Mouse (Mus musculus) lung, postnatal 0 days (tissue): ENCODE data around the gene Draxin. TPM values are rescaled to one million over a fixed set of nuclear protein-coding genes. Genes with fewer than 3 reads are reported as not detected.
"Not testable (repeated sequence)": the region's sequence is repeated elsewhere in the genome, so short reads cannot be mapped to it uniquely, and the experiment has no call there.

ENCODE experiments used
- ATAC-seq: fragments of 200-750 bp; cut with Nextera tagmentation; 2 replicates; pipeline ENCODE4 v1.8.0; 2017; ENCODE audit warnings: moderate library complexity
- DNase-seq: peaks from one replicate; pipeline ENCODE4 v3.0.0-alpha.2; 2016; ENCODE audit warnings: low spot score
- H3K27ac ChIP-seq: fragments of 300-500 bp; sonication (generic); 2 replicates; pipeline ENCODE4 v1.5.1; 2014; ENCODE audit warnings: antibody characterized with exemption, mild to moderate bottlenecking, low read length, mixed read lengths
- H3K27me3 ChIP-seq: fragments of 300-500 bp; sonication (generic); replicated peaks from 2 replicates; pipeline ENCODE4 v1.6.1; 2014; ENCODE audit warnings: low read length, mixed read lengths; ENCODE audit not compliant: insufficient read depth
- H3K36me3 ChIP-seq: fragments of 300-500 bp; sonication (generic); 2 replicates; pipeline ENCODE4 v1.6.1; 2014; ENCODE audit warnings: low read length, mixed read lengths; ENCODE audit not compliant: insufficient read depth
- H3K4me1 ChIP-seq: fragments of 300-500 bp; sonication (generic); 2 replicates; pipeline ENCODE4 v1.6.1; 2014; ENCODE audit warnings: antibody characterized with exemption, low read depth, low read length, mixed read lengths; ENCODE audit not compliant: insufficient read depth
- H3K4me2 ChIP-seq: fragments of 300-500 bp; sonication (generic); replicated peaks from 2 replicates; pipeline ENCODE4 v1.6.1; 2014; ENCODE audit warnings: low read depth, mild to moderate bottlenecking, low read length, moderate library complexity, mixed read lengths
- H3K4me3 ChIP-seq: fragments of 300-500 bp; sonication (generic); 2 replicates; pipeline ENCODE4 v1.5.1; 2014; ENCODE audit warnings: low read depth, low read length
- H3K9ac ChIP-seq: fragments of 300-500 bp; sonication (generic); replicated peaks from 2 replicates; pipeline ENCODE4 v1.6.1; 2014; ENCODE audit warnings: low read depth, mild to moderate bottlenecking
- H3K9me3 ChIP-seq: fragments of 300-500 bp; sonication (generic); 2 replicates; pipeline ENCODE4 v1.6.1; 2016; ENCODE audit warnings: low read length, mixed read lengths
- CTCF ChIP-seq: IDR thresholded peaks from 2 replicates; pipeline ENCODE4 v1.5.1; 2016; ENCODE audit warnings: antibody characterized with exemption, mild to moderate bottlenecking
- EP300 ChIP-seq: IDR thresholded peaks from 2 replicates; pipeline ENCODE4 v1.6.1; 2016; ENCODE audit warnings: antibody characterized with exemption, mild to moderate bottlenecking, control low read depth
- WGBS: fragments of 180-500 bp; shearing (Covaris S2); extraction: QIAGEN DNeasy Blood & Tissue Kit; methylation state at CpG from one replicate; pipeline ENCODE4 v1.1.7; 2014; 5-methylcytosine and 5-hydroxymethylcytosine counted together
- polyA plus RNA-seq: library from polyadenylated mRNA; unstranded; fragments of >200 nt; fragmentation: Nextera tagmentation; extraction: Ambion mirVana; gene quantifications from 2 replicates; pipeline ENCODE4 v1.2.1, GENCODE M21; 2015

Draxin gene
- polyA plus RNA-seq, 1 experiment from 2014 or later: 0.06 TPM

- Histone ChIP-seq H3K27me3 (no peaks in the 10 kb centered on the region), H3K9ac (no peak overlapping the region), H3K36me3 (no peaks in the 10 kb centered on the region), H3K9me3 (no peaks in the 10 kb centered on the region), H3K4me1 (no peaks in the 10 kb centered on the region), H3K4me3 (no peak overlapping the region), H3K27ac (no peak overlapping the region), H3K4me2 (no peak overlapping the region)
- no peak for DNase-seq
- no peak for ATAC-seq
- no peak for TF ChIP-seq EP300
- no peak for TF ChIP-seq CTCF
- WGBS: 81% methylated on average over 4 of the region's 4 CpGs
These were observed 9.1 kb downstream of the Draxin start for GRCm38 (mm10) chr4:148121362-148121761.

DNA sequence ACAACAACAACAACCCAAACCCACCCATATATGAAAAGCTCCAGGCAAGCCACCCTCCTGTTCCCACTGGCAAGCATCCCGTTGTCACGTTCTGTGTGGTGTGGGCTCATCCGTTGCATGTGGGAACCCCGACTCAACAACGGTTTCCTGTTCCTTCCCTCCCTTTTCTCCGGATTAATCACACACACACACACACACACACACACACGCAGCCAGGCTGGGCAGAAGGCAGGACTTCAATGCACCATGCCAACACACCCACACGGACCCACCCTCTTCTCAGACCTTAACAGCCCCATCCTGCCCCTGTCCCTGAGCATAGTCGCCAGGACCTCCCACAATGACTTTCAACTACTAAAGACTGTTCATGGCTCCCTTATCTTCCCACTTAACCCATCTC lies 9.9 kb downstream of the Draxin start:
- H3K27ac ChIP-seq: no peak overlapping the region
- no peak overlapping the region for H3K9ac ChIP-seq
- H3K9me3 ChIP-seq: no peaks in the 10 kb centered on the region
- no peaks in the 10 kb centered on the region for H3K4me1 ChIP-seq
- WGBS: 59% methylated on average over 9 of the region's 9 CpGs
- H3K4me3 ChIP-seq: no peak overlapping the region
- no peaks in the 10 kb centered on the region for H3K36me3 ChIP-seq
- no peak for DNase-seq
- TF ChIP-seq CTCF (no peak), EP300 (no peak)
- no peak overlapping the region for H3K4me2 ChIP-seq
- H3K27me3 ChIP-seq: no peaks in the 10 kb centered on the region
- ATAC-seq: no peak

DNA sequence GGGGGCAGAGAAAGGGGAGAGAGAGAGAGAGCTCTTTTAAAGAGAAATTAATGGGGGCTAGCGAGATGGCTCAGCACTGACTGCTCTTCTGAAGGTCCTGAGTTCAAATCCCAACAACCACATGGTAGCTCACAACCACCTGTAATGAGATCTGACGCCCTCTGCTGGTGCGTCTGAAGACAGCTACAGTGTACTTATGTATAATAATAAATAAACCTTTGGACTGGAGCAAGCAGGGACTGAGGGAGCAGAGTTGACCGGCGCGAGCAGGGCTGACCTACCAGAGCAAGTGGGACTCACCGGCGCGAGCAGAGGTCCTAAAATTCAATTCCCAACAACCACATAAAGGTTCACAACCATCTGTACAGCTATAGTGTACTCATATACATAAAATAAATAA lies 10.9 kb downstream of the Draxin start:
- not testable (repeated sequence) for ATAC-seq

DNA sequence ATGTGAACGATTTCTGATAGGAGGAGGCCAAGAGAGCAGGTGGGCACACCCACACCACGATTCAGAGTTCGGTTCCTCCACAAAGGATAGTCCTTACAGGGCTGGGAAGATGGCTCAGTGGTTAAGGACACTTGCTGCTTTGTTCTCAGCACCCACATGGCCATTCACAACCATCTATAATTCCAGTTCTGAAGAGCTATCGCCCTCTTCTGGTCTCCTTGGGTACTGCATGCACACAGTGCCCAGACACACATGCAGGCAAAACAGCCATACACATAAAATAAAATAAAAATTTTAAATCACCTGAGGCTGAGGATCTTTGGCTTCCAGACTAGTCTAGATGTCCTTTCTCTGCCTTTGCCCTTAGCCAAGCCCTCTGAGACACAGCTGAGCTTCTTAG lies 13.1 kb downstream of the Draxin start:
- no peak overlapping the region for H3K4me3 ChIP-seq
- WGBS: 69% methylated on average over 4 of the region's 4 CpGs

More for the DNA sequence above, 10.9 kb downstream of the Draxin start:
- H3K4me1 ChIP-seq, H3K4me3 ChIP-seq, DNase-seq, H3K9ac ChIP-seq, H3K9me3 ChIP-seq, H3K27me3 ChIP-seq, H3K4me2 ChIP-seq, H3K36me3 ChIP-seq, H3K27ac ChIP-seq: not testable (repeated sequence)
- peak; percentile 18; the same call in 1 of the 2 replicates for TF ChIP-seq CTCF
- WGBS: 77% methylated on average over 9 of the region's 9 CpGs

DNA sequence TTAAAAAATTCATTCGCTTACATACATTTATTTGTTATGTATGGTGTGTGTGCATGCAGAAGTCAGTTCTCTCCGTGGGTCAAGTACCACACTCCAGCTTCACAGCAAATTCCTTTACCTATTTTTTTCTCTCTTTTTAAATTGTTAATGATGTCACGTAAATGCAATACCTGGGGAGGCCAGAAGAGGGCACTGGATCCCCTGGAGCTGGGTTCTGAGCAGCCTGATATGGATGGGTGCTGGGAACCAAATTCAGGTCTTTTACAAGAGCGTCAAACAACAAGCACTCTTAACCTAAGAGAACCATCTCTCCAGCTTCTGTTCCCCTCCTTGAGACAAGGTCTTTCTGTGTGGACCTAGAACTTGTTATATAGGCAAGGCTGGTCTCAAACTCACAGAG lies 13.8 kb downstream of the Draxin start:
- no peak overlapping the region for H3K27ac ChIP-seq
- H3K36me3 ChIP-seq: no peaks in the 10 kb centered on the region
- ATAC-seq (no peak), DNase-seq (no peak)
- no peaks in the 10 kb centered on the region for H3K9me3 ChIP-seq
- H3K9ac ChIP-seq: no peak overlapping the region
- no peak overlapping the region for H3K4me2 ChIP-seq
- no peaks in the 10 kb centered on the region for H3K4me1 ChIP-seq
- 0 out of 2 replicates have a peak, but pooled peaks cover 5% of the 10 kb centered on the region for H3K27me3 ChIP-seq
- WGBS: 67% methylated on average over 4 of the region's 4 CpGs
- TF ChIP-seq CTCF: peak; percentile 22
- TF ChIP-seq EP300: no peak
- no peak overlapping the region for H3K4me3 ChIP-seq

More for the DNA sequence above, 13.1 kb downstream of the Draxin start:
- Histone ChIP-seq H3K9me3 (no peaks in the 10 kb centered on the region), H3K4me1 (no peaks in the 10 kb centered on the region), H3K4me2 (no peak overlapping the region), H3K27me3 (0 out of 2 replicates have a peak, but pooled peaks cover 5% of the 10 kb centered on the region), H3K9ac (no peak overlapping the region), H3K27ac (no peak overlapping the region), H3K36me3 (no peaks in the 10 kb centered on the region)
- ATAC-seq (no peak), DNase-seq (no peak)
- TF ChIP-seq EP300 (no peak), CTCF (peak; percentile 40)

DNA sequence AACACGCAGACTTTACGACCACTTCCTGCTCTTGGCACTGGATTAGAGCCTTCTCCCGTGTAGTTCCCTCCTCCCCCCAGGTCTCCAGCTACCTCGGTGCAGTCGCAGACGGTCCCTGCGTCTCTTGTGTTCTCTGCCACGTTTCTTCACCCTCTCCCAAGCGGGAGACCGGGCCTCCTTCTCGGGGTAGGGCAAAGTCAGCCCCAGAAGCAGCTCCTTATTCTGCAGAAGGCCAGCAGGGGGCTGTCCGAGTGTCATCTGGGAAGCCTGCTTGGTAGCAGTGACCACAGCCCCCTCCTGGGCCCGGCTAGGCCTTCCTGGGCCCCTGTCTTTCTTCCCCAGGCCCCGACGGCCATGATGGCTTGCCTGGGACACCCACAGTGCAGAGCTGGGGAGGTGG lies 15.0 kb downstream of the Draxin start:
- H3K27me3 ChIP-seq: 0 out of 2 replicates have a peak, but pooled peaks cover 5% of the 10 kb centered on the region
- no peak overlapping the region for H3K27ac ChIP-seq
- DNase-seq (peak; percentile 37), ATAC-seq (peak; percentile 44)
- H3K9ac ChIP-seq: no peak overlapping the region
- TF ChIP-seq EP300: no peak
- TF ChIP-seq CTCF: peak; percentile 62
- H3K4me1 ChIP-seq: no peaks in the 10 kb centered on the region
- no peak overlapping the region for H3K4me3 ChIP-seq
- H3K9me3 ChIP-seq: no peaks in the 10 kb centered on the region
- H3K36me3 ChIP-seq: no peaks in the 10 kb centered on the region
- 2% methylated on average over 15 of the region's 15 CpGs for WGBS
- no peak overlapping the region for H3K4me2 ChIP-seq
